Mouse (Mus musculus) spleen, postnatal 14 days (tissue): ENCODE measurements around the gene Sugt1.

Source experiments
- DNase-seq, 2 experiments: peaks; one replicate each; pipeline ENCODE4 v3.0.0; 2021 to 2022; ENCODE audit warnings: low spot score in 2 of 2

Gene Sugt1

DNA sequence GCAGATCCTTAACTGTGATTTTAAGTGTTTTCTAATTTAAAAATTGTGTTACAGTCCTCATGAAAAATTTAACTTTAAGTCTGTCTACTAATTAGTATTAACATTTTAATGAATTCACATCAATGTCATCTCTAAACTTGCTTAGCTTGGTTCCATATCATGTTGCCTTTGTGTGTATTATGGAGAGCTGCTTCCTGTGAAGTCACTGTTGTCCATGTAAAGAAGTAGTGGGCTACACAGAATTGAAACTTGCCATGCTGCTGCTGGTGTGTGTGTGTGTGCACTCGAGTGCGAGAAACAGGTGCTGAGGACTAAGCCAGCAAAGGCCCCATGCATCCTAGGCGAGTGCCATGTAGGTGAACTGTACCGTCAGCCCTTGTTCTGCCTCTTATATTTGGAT, 19.9 kb downstream of the Sugt1 start:
- no peak for DNase-seq

DNA sequence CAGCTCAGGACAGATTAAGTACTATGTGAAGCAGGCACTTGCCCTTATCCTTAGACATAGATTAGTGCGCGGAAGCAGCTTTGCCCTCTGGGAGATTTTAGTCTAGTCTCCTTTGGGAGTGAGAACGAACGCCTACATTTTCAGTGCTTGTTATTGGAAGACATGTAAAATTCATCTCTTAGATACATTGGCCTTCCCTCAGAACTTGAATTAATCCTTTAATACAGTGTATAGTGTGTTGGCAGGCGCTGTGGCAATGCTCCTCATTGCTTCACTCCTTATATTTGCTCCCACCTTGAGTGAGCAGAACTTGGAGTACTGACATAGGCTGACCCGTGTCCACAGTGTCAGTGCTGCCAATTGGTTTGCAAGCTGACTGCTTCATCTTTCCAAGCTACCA, 20.8 kb downstream of the Sugt1 start:
- no peak for DNase-seq

DNA sequence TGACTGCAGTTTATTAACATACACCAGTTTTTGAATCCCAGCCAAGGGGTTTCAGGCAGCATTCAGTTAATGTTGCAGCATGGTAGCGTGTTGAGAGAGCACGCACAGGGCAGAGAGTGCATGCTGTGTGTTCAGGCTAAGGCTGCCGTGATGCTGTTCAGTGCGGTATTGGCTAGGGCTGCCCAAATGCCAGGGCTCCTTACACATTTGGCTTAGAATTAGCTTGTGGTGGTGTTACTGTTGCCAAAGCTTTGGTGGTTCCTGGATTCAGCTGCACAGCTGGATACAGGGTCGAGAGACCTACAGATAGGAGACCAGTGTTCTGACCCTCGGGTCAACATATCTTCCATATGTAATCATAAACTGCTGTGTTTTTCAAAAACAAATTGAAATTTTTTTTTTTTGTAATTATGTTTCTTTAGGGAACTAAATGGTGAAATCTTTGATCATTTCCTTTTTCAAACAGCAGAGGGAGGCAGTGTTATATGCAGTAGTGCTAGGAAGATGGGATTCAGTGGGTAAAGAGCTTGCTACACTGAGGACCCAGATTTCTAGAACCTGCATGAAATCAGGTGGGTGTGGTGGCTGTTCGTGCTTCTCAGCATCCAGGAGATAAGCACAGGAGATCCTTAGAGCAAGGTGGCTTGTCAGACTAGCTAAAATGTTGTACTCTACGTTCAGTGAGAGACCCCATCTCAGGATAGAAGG, 29.8 kb downstream of the Sugt1 start:
- no peak for DNase-seq

DNA sequence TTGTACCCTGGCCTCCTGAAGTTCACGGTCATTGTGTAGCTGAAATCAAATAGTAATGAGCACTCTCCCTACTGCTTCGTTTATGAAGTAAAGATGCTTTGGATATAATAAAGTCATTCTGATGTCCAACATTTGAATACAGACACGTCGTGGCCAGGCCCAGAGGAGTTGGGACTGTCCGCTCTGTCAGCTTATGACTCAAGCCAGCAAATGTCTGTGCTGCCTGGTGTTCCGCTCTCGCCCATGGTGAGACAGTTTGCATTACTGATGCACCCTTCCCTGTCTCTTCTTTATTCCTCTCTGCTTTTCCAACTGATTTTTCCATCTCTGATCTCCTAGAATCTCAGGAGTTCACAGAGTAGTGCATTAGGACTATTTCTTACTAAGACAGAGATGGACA, 32.3 kb downstream of the Sugt1 start:
- no peak for DNase-seq

DNA sequence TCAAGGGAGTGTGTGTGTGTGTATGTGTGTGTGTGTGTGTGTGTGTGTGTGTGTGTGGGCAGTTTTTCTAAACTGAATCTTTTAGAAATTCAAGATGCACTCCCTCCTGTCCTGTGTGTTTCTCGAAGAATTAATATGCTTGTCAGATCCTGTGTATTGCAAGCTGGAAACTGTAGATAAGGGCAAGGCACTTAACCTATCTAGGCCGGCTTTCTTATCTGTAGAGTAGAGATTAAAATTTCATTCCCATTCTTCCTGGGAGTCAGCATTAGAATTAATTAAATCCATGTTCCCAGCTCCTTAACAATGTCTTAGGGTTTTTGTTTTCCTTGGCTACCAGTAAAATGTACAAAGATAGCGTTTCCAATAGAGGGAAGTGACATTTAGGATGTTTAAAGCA, 33.7 kb downstream of the Sugt1 start:
- DNase-seq: no peak

DNA sequence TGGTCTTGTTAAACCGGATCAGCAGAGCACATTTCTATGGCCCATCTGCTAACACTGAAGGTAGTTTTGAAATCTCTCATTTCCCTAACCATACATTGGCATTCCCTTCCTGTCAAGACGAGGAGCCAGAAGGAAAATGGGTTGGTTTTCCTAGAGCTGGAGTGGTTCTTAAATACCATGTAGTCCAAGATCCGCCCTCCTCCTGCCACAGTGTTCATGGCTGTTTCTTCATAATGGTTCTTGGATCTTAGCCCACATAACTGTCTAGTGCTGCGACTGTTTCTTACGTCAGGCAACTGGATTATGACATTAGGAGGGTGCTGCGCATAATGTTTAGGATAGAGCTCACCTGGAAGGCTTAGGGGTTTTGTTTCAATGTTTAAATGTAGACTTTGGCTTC, 44.8 kb downstream of the Sugt1 start:
- no peak for DNase-seq

DNA sequence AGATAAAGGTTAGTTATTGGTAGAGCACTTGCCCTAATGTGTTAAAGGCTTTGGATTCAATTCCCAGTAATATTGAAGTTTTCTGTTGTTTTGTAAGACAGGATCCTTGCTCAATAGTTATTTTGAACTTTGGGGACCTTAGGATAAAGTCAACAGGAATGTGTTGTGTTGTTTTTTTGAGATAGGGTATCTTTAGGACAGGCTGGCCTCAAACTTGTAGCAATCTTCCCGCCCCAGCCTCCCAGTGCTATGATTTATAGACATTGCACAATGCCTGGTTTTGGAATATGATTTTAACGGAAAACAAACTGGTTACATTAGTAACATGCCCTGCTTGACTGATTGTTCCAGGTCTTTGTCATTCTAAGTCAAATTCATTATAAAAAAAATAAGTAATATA, 45.7 kb downstream of the Sugt1 start:
- no peak for DNase-seq

DNA sequence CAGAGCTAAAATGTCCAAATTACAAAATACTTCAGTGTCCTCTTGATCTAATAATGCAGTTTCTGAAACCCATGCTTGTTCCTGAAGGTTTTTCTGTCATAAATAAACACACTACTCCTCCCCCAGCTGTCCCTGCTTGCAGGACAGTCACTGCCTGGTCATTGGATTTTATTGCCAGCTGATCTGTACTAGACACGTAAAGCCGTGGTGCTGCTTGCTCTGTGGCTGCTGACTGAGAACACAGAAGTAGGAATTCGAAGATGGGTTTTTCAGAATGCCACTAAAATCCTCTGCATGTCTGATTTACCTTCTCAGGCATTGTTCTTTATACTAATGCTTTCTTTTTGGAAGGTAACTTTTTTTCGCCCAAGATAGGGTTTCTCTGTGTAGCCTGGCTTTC, 49.3 kb downstream of the Sugt1 start:
- DNase-seq: no peak

DNA sequence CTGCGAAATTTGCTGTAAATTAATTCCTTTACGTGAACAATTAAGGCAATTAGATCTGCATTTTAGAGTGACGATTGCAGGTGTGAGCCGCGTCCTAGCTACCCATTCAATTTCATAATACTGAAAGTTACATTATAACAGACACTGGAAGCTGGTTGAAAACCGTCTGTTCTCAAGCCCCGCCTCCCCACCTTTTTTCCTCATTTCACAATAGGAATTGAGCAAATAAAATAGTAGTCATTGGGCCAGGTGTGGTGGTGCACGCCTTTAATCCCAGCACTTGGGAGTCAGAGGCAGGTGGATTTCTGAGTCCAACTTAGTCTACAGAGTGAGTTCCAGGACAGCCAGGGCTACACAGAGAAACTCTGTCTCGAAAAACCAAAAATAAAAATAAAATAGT, 54.6 kb downstream of the Sugt1 start:
- DNase-seq: no peak

DNA sequence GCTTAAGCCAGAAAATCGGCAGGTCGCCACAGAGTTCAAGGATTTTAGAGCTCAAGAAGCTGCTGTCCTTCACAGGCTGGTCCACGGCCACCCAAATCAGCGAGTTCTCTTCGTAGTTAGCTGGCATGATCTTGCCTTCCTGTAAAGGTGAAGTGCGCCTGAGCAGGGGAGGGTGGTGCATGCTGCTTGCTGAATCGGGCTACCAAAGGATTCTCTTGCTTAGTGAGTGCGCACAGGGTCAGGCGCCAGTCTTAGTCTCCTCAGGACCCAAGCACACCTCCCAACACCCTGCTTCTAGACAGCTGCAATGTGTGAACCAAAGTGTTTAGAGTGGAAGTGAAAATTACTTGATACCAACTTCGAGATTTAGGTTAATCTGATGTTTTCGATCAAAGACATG, 57.9 kb downstream of the Sugt1 start:
- no peak for DNase-seq

DNA sequence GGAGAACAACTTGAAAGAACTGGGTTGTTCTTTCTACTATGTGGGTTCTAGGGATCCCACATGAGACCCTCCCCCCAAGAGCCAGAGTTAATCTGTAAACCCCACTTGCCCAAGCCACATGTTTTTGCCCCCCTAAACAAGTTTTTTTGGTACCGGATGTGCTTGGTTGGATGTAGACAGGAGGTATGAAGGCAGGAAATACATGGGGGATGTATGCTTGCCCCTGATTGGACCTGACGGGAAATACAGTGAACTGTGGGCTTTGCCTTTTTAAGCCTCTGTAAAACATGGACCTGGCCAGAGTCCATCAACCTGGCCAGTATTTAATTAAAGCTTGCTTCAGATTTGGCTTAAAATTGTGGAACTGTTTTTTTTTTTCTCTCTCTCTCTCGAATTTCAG, 62.2 kb downstream of the Sugt1 start:
- DNase-seq: no peak

DNA sequence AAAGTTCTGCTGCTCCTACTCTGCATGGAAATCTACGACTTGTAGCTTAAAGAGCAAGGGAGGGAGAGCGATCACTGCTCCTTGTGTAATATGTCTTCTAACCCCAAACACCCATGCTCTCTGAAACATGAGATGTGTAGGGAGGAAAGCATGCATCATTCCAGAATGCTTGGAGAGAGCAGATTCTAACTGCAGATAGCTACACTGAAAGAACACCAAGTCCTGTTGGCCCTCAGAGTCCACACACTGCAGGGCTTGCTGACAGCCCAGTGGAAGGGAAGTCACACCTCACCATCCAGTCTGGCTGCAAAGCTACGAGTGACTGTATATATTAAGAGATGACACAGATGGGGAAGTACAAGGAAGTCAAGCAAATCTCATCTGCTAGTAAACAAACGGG, 65.2 kb downstream of the Sugt1 start:
- DNase-seq: no peak

DNA sequence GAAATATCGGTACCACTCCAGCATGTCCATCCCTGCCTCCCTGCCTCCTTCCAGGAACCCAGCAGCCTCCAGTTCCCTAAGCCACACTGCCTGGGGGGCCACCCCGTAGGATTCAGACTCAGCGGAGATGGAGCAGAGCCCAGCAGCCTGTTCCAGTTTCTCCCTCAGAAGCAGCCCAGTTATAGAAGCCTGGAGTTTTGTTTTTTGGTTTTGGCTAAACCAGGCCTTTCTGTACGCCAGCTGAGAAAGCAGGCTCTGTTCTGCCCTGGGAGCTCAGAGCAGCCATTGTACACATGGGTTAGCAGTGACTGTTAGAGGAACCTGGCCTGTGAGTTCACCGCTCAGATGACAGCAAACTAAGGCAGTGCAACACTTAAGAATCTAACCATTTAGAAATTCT, 70.8 kb downstream of the Sugt1 start:
- DNase-seq: no peak

DNA sequence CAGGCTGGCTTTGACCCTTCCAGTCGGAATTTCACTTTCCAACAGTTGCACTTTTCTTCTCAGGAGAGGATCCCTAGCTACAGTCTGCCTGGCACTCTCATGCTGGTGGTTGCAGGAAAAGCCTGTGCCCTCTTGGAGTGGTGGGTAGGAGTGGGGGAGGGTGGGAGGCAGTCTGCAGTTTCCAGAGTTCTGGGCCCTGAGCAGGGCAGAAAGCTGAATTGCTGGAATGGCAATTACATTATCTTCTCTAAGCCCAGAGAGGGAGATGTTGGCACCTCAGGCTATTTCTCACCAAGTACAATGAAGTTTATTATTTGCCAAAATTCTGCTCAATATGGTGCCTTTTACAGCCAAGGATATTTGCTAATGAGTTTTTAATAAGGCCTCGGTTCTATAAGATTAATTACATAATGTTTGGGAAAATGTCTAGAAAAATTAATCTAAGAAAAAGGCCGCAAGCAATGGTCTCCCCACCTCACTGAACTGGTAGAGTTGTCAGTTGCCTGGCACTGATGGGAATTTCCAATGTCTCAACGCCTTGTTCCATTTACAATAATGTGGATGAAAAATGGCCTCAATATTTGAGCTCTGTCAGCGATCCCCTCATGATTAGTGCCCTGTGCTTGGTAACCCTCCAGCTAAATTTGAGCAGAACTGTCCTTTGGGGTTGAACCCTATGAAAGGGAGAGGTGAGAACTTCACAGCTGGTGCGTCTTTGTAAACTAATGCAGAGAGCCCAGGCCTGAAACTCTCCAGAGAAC, 71.4 kb downstream of the Sugt1 start:
- DNase-seq: no peak

DNA sequence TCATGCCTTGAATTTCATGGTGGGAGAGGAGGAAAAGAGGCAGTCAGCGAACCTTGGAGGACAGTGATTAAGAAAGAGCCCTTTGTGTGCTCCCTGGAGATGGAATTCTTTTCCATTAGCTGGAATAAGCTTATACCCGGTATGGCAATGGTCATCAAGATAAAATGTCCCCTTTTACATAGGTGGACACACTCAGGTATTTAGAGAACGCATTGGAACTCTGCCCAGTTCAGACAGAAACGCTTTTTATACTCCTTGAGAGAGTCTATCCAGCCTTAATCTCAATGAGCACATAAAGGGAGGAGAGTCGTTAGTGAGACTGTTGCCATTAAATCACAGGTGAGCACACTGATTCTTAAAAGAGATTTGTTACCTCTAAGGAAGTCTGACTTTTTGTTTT, 73.0 kb downstream of the Sugt1 start:
- DNase-seq: no peak

DNA sequence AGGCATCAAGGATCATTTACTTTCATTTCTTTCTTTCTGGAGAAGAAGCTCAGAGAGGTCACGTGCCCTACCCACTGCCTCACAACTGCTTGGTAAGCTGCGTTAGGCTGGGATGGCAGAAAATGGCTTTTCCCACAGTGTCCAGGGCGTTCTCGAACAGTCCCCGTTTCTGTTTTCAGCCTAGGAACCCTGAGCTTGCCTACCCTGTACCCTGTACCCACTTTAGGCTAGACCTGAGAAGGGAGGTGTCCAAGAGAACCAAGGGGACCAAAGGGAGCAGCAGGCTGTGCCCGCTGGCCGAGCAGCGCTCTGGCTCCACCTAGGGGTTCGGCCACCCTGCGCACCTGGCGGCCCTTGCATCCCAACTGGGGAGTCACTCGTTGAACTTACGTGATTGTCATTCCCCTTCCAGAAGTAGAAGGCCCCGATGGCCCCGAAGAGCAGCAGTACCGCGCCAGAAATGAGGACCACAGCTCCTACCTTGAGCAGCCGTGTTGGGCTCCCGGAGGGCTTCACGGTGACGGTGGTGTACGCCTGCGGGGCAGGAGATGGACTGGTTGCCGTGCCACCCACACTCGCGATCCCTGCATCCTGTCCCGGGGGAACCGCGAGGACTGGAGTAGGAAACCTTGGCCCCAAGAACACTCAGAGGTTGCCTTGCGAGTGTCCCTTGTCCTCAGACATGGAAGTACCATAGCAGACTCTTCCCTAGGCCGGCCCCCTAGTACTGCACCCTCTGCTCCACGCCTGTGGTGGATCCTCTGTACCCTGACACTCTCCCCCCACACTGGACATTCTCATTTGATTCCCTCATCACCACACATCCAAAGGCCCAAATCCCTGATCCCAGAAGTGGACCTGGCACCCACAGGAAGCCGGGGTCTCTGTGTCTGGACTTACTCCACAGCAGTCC, 73.8 kb downstream of the Sugt1 start:
- DNase-seq: peak; percentile 41 to 55

DNA sequence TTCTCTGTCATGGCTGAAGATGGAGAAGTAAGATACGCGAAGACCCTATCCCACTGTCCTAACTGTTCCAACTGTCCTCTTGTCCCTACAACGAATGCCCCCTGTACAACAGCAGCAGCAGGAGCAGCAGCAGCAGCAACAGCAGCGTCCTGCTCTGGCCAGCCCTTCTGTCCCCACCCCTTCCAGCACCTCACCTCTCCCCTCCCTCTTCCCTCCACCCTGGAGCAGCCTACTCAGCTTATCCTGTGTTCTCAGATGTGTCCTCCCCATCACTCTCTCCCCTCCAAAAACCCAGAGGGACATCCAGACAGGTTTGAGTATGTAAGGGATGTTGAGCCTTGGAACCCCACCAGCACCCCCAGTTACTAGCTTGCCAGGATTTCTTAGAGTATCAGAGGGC, 74.5 kb downstream of the Sugt1 start, which contains the start of gene Cnmd:
Cnmd (minus strand) TSS at position 170 of the 400 bp plus-strand sequence.
- DNase-seq: no peak

DNA sequence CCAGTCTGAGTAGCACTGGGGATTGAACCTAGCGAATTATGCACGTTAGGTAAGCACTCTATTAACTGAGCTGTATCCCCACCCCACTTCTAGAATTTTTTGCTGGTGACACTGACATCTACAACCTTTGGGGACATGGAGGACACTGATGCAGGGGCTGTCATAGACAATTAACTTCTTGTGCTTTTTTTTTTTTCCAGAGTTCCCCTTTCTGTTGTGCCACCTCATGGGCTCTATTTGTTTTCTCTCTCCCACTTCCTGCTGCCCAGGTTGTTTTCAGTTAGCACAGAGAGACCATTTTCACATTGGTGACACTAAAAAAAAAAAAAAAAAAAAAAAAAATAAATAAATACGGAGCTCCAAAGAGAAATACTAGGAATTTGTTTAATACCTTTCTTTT, 83.5 kb downstream of the Sugt1 start:
- DNase-seq: no peak

DNA sequence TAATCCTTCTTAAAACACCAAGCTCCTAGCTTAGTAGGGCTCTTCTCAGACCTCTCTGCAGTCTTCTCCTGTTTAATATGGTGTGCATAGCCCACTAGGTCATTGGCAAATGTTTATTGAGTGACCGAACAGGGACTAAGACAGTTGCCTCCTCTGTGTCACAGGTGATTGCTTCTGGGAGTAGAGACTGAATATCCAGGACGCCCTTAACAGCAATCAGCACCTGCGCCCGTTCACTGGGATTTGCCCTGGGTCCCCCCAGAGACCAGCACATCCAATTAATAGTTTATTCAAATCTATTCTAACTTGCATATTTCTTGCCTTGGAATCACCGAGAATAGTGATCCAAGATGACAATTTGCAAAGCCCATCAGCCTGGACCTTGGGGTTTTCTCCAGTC, 85.1 kb downstream of the Sugt1 start:
- DNase-seq: no peak

DNA sequence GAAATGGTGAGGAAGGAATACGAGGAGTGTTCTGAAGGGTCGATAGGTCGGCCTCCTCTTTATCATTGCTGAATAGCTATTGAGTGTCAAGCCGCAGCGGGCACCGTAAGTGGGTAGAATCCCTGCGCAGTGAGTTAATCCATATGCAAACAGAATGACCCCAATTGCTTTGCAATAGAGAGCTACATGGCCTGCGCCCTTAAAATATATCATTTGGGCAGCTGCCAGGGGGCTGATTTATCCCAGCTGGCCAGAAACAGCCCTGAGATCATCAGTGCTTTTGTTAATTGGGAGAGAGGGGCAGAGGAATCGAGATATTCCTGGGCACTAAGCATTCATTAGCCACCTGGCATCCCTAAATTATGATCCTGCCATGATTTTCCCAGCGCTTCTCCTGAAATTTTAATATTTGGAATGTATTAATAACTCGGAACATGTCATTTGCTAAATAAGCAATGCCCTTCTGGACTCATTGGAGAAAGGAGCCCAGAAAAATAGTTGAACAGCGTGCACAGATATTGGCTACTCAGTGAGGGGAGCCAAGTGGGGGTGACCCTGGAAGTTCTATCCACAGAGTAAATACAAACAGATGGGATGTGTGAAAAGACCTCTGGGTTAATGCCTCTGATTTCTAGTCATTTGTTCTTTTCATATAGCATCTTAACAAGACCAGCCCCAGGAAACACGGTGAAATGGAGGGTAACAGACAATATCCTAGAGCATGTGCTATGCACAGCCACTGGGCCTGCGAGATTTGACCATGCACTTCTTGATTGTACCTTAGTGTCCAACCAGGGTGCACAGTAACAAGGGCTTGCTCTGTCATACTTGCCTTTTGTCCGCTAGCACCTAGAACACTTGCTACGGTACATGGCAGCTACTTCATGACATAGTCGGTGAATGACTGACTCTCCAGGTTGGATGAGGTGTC, 85.9 kb downstream of the Sugt1 start:
- no peak for DNase-seq

DNA sequence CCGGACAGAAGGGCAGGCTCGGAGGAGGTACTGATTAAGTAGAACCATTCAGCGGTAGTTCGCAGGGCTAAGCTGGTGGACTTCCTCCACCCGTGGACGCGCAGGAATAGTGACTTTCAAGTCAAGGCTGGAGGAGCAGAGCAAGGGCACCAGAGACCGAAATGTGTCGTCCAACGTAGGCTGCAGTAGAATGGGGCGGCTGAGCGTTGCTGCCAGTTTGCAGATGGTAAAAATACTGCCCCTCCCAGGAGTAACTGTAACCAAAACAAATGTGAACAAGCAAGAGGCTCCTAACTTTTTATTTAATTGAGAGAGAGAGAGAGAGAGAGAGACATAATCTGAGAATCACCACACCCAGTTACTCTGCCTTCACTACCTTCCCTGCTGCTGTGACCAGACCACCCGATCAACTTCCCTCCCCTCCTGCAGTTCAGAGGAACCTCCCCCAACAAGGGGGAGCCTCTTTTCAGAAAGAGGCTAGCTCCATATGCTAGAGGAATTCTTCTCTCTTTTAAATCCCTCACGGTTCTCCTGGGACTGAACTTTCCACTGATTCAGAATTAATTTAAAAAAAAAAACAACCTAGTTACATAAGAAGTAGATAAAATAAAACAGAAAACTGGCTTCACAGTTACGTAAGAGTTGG, 89.7 kb downstream of the Sugt1 start:
- no peak for DNase-seq
